Mouse (Mus musculus): ENCODE results near the gene Tet1. TPM values are rescaled to one million over a fixed set of nuclear protein-coding genes. Genes with fewer than 3 reads are reported as not detected.
"Not testable (repeated sequence)": the region's sequence is repeated elsewhere in the genome, so short reads cannot be mapped to it uniquely, and the experiment has no call there.

Tet1 gene
- total RNA-seq, 2 experiments from 2014 or later: 2.2 to 4.2 TPM

DNA sequence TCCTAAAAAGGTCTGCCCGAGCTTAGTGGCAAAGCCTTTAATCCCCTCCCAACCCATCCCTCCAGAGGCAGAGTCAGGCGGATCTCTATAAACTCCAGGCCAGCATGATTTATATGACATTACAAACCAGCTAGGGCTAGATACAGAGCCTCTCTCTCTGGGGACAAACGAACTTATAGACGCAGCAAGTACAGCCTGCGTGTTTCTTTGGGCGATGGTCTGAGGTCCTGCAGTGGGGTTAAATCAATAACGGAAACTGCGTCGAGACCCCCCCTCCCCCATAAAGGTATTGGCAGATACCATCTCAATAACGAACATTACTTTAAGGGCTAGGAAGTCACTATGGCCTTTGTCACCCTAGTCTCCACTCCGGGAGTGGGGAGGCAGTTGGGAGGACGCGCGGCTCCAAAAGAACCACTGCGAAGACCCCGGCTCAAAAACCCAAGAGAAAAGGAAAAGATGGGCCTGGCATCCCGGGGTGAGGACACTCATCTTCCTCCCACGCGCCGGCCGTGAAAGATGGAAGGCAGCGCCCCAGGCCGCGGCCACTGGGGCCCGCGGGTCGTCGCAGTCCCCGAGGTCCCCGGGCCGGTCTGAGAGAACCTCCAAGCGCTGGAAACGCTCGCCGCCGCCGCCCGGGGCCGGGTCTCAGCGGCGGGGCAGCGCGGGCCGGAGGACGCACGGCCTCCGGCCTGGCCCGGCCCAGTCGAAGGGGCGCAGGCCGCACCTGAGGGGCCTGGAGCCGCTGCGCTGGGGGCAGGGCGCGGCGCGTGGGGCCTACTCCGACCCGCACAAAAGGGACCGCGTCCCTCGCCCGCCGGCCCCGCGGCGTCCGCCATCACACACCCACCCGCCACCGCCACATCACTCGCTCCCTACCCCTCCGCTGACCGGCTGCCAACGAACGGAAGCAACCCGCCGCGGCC lies 117.3 kb downstream of the Tet1 start:
- no peak for DNase-seq
- intact Hi-C loops (cut with DNase I): loop anchor here (1.0 kb wide), 1 partner anchor 129 kb away; the partner anchor contains the start of gene Slc25a16

GRCm38 (mm10) chr10:62781776-62782175 lies 127.0 kb downstream of the Tet1 start:
- intact Hi-C loops (cut with DNase I); DNase-seq: not testable (repeated sequence)

Other genes with a start within 250 kb of the Tet1 start
- under 1 TPM; 0.23 to 0.47 TPM for gene Stox1, start 182.9 kb downstream of the Tet1 start, total RNA-seq (2021)
- 10 to 100 TPM; 26.3 to 27.6 TPM for gene Ccar1, start 116.7 kb downstream of the Tet1 start, total RNA-seq (2021)
- gene Slc25a16, start 11.6 kb upstream of the Tet1 start, total RNA-seq (2021): 10 to 100 TPM; 15.0 to 15.4 TPM
- gene Dna2, start 38.0 kb upstream of the Tet1 start, total RNA-seq (2021): under 1 TPM; 0.39 to 0.43 TPM
- 1 to 10 TPM; 4.3 to 7.5 TPM for gene Rufy2, start 71.2 kb upstream of the Tet1 start, total RNA-seq (2021)
- gene Hnrnph3, start 115.2 kb upstream of the Tet1 start, total RNA-seq (2021): 10 to 100 TPM; 14.2 to 15.3 TPM
- 1 to 10 TPM; 2.7 to 3.2 TPM for gene Pbld2, start 115.3 kb upstream of the Tet1 start, total RNA-seq (2021)
- under 1 TPM; 0.32 to 0.89 TPM for gene Pbld1, start 151.2 kb upstream of the Tet1 start, total RNA-seq (2021)
- gene Atoh7, start 190.7 kb upstream of the Tet1 start, total RNA-seq (2021): not detected